Mouse (Mus musculus): ENCODE results near the gene Ilf2.

Ilf2 gene

DNA sequence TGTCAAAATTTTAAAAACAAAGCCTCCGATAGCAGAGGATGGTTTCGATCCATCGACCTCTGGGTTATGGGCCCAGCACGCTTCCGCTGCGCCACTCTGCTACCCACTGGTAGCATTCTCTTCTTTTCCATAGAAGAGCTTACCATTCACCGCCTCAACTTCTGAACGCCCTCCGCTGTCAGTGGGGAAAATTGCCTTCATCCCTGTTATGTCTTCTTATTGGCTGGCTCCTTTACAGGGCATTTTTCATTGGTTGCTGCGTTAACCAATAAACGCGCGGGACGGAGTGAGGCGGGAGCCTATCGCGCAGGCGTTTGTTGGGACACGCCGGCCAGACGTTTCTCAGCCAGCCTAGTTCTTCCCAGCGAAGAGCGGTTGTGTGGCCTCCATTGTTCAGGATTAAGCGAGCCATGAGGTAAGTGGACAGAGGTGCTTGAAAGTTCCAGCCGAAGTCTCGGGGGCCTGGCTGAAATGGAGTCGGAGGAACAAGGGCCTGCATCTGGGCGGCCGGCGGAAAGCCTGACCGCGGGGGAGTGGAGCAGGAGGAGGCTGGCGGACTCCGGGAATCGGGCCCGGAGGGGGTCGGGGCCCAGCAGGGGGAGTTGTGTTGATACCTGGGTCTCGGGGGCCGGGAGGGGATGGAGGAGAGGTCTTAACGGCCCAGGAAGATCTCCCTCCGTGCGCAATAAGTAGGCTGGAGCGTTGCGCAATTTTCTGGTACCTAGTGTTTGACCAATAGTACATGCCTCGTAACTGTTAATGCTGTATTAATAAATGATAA is at the start of gene Ilf2:
TSS of gene Ilf2 (plus strand) at position 296 of the 781 bp plus-strand sequence.
- DNase-seq (ENCODE audit: low spot score) = peak; percentile 86

DNA sequence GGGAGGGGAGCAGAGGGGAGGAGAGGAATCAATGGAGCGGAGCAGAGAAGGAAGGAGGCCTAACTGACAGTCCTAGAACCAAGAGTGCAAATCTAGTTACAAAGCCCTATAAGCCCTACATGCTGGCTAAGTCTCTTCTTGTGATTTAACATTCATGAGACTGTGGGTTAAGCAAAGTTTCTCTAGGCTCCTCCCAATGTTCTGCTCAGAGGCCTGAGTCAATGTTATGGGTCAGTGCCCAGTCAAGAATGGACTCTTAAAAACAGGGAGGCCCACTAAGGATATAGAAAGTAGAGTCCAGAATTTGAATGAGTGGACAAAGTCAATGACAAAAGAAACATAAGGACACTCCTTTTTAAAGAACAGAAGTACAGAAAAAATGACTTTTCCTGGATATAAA is 48.4 kb upstream of the Ilf2 start:
- no peak for DNase-seq (ENCODE audit: low spot score)

DNA sequence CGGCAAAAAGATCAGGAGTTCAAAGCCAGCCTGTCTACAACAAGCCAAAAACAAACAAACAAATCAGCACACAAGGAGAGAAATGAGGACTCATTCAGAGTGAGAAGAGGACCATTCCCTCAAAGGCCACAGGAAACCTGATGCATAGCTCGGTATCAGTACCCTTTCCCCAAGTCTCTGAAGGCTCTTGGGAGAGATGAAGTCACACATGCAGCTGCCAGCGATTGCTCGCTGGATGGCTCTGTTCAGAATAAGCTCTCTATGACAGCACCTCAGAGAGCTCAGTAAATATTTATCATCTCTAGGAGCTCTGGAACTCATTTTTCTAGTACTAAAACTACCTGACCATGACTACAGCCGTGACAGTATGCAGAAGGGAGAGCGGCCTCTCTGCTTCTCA is 47.7 kb upstream of the Ilf2 start:
- DNase-seq (ENCODE audit: low spot score) = no peak

DNA sequence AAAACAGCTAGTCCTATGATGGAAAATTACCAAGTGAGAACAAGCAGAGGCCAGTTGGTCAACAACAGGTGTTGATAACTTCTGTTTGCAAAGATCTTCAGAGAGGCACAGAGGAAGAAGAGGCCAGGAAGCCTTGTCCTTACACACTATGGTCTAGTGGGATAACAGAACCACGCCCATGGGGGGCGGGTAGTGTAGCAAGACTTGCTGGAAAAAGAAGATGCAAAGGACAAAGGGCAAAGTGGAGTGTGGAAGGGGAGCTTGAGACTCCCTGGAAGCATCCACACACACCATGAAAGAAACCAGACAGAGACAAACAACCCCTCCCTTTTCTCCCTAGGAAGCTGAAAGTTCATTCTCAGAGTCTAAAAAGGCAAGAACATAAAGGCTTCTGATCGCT is 46.4 kb upstream of the Ilf2 start:
- no peak for DNase-seq (ENCODE audit: low spot score)

DNA sequence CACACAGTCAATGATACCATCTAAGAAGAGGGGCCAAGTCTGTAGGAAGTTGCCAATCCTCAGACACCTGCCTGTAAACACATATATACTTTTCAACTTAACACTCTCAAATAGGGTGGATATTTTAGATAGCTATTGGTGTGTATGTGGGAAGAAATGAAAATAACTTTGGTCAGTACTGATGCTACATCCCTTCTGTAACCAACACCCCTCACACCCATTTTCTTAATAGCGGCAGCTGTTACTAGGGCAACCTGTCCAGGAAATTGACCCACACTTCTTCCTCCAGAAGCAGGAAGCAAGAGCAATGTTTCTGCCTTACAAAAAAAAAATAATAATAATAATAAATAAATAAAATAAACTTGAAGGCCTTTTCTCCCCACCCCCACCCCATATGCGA is 43.6 kb upstream of the Ilf2 start:
- no peak for DNase-seq (ENCODE audit: low spot score)

DNA sequence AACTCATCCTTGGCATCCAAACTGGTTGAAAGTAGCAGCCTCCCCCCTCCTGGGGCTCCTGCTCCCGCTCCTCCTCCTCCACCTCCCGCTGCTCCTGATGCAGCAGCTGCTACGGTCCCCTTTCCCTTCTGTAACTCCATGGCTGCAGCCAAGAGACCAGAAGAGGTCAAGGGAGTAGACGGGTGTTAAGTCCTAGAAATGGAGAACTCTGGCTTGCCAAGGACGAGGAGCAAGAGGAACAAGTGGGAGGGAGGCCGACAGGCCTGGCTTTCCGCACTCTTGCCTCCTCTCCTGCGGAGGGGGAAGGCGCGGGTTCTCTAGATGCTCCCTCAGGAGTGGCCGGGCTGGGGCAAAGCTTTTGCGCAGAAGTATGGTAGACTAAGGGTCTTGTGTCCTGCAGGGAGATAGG is 43.1 kb upstream of the Ilf2 start:
- peak; percentile 50 for DNase-seq (ENCODE audit: low spot score)

DNA sequence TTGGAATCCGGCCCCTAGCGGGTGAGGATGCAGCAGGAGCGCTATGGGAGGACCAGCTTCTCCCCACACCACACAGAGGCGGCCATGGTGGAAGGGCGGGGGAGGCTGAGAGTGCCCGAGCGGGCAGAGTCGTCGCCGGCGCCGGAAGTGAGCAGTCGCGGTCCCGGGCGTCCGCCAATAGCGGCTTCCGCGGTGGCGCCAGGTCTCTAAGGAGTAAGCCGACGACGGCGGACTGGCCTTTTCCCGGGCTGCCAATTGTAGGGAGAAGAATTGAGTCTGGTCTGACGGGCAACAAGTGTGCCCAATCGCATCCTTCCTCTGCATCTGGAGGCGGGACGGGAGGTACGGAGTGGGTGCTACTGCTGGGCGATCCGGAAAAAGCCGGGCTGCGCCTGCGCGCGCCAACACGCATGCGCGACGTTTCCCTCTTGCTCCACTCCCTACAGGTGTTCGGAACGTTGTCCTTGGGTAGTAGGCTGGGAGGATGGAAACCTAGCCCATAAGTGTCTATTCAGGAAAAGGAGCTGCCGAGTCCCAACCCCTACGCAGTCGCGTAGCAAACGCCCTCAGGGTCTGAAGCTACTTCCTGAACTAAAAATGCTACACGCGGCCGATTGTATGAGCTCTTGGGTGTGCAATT is 42.4 kb upstream of the Ilf2 start, which contains the start of gene Ints3:
TSS of gene Ints3 (minus strand) at position 242 of the 640 bp plus-strand sequence.
- DNase-seq (ENCODE audit: low spot score) = peak; percentile 99

DNA sequence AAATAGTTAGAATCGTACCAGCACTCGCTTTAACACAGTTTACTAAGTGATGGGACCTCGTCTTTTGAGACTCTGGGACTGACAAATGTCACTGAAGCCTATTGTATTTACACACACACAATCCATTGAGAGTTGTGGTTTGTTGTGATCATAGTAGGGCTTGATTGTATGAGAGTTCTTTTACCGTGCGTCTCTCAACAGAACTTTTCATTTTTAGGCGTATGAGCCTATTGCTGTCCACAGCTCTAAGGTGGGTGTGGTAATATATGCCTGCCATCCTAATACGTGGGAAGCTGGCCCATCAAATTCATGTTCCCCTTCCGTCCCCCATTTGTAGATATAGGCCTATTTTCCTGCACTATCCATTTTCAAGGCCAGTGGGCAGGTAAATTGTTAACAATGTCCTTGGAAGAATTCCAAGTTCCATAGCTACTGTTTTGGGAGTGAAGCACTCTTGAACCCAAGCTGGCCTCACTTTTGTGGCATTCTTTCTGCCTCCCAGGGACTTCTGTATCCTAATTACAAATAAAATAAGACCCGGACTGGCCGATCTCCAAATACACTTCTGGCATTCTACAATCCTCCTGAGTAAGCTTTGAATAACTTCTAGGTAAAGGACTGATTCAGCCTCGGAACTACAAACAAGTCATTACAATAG is 41.7 kb upstream of the Ilf2 start:
- DNase-seq (ENCODE audit: low spot score) = no peak

DNA sequence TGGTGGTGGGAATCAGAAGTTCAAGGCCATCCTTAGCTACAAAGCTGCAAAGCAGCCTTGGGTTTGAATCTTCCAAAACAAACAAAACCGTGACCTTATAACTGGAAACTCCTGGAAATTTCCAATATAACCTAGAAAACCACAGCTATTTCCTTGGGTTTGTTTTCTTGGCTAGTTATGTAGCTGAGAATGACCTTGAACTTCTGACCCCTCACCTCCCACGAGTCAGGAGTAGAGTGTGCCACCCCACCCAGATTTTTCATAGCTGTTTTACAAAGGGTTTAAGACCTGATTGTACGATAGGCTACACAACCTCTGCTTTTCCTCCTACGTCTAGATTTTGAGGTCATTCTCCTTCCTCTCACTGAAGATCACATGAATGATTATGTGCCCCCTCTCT is 38.8 kb upstream of the Ilf2 start:
- DNase-seq (ENCODE audit: low spot score) = no peak

DNA sequence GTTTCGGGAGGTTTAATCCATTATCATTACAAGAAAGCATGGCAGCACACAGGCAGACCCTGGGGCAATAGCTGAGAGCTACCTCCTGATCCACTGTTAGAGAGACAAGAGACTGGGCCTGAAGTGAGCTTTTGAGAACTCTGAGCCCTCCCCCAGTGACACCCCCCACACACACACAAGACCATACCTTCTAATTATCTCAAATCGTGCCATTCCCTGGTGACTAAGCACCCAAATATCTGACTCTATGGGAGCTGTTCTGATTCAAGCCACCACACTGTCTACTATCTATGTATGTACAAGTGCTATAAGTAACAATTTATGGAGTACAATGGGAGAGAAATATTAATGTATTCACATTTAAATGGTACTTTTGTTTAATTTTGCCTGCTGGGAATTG is 35.2 kb upstream of the Ilf2 start:
- no peak for DNase-seq (ENCODE audit: low spot score)

DNA sequence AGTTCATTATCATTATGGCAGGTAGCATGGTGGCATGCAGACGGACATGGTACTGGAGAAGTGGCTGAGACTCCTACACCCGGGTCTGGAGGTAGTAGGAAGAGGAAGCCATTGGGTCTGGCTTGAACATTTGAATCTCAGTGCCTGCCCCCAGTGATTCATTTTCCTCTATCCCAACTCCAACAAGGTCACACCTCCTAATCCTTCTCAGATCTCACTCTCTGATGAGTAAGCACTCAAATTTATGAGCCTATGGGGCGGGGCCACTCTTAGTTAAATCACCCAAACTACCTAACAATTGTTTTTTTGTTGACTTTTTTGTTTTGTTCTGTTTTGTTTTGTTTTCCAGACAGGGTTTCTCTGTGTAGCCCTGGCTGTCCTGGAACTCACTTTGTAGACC is 31.9 kb upstream of the Ilf2 start:
- no peak for DNase-seq (ENCODE audit: low spot score)

DNA sequence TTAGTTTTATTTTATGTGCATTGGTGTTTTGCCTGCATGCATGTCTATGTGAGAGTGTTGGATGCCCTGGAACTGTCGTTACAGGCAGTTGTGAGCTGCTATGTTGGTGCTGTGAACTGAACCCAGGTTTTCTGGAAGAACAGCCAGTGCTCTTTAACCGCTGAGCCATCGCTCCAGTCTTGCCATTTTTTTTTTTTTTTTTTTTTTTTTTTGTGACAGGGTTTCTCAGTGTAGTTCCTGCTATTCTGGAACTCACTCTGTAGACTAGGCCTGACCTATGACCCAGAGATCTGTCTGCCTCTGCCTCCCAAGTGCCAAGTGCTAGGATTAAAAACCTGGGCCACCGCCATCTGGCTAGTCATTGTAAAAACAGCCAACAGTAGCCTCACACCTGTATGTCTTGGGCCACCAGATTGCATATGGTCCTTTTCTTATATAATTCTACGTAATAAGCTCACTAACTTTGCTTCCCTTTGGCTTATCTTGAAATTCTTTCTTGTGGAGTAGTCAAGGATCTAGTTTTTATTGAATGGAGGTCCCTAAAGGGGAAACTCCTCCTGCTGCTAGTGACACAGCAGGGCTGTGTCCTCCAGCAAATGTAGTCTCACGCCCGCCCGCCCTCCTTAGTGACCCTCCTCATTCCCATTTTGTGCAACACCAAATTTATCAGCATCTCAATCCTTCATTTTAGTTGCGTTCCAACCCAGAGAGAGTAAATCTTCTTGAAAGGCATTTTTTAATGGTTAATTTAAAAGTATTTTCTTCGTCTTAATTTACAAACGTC is 30.3 kb upstream of the Ilf2 start:
- DNase-seq (ENCODE audit: low spot score) = no peak

DNA sequence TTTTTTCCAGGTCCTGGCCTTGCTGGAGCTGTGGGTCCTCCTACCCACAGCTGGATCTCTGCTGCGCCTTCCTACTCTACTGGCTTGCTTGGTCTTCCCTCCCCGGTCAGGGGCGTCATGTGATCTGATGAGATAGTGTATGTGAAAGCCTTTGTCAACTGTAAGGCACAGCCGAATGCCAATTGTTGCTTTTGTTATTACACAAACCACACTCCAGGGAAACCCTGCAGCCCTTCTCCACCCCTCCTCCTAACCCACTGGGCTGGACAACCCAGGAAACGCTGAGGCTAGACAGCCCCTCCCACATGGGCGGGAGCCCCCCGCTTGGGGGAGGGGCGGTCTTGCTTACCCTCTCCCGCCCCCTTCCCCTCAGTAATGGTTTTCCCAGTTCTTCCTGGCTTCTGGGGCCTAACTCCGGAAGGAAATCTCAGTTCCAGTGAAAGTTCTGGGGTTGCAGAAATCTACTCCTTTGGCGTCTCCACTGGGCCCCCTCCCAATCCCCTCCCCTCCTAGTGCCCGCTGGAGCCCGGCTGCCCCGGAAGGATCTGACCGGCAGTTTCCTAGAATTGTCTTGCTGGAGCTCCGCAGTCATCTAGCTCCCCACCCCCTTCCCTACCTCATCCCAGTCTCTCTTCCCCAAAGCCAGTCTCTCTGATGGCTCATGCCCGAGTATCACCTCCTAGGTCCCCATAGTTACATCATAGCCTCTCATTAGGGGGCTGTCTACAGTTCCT is 29.4 kb upstream of the Ilf2 start:
- DNase-seq (ENCODE audit: low spot score) = peak; percentile 64

DNA sequence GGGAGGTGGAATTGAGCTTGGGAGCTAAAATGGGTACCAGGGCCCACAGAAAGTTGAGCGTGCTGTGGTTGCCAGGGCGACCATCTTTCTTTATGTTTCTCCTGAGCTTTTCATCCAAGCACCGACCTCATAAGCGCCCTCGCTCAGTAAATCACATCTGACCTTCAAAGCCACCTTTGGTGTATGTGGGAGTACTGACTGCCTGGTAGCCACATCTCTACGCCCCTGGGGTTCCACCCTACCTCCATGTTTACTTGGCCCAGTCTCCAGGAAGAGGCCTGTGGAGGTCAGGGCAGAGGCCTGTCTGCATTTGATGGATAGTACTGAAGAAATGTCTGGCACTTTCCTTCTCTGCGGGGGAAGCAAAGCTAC is 28.8 kb upstream of the Ilf2 start:
- no peak for DNase-seq (ENCODE audit: low spot score)

DNA sequence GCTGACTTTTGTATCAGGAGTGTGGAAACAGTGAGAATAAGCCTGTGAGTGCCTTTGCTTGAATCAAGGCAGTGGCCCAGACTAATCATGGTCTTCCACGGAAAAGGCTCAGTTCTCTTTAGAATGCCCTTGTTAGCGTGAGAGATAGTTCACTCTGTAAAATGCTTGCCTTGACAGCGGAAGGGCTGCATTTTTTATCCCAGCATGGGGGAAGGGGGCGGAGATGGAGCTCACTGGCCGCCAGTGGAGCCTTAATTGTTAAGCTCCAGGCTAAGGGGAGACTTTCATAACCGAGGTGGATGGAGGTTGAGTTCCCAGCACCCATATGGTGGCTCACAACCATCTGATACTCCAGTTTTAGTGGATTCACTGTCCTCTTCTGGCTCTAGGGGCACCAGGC is 27.3 kb upstream of the Ilf2 start:
- no peak for DNase-seq (ENCODE audit: low spot score)

DNA sequence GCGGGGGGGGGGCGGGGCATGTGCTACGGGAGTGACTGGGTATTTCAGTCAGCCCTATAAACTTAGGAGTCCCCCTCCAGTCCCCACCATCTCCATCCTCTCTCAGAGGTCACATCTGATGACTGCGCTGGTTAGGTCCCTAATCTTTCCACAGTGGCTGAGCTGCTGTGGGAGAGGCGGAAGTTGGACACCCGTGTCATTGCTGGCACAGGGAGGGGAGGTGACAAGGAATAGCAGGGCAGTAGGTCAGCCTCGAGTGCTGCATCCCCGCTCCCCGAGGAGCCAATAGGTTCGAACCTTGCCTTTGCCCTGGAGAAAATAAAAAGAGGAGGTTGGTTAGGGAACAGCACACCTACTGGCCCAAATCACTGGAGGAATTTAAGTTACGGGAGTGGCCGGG is 25.1 kb upstream of the Ilf2 start:
- DNase-seq (ENCODE audit: low spot score) = no peak

DNA sequence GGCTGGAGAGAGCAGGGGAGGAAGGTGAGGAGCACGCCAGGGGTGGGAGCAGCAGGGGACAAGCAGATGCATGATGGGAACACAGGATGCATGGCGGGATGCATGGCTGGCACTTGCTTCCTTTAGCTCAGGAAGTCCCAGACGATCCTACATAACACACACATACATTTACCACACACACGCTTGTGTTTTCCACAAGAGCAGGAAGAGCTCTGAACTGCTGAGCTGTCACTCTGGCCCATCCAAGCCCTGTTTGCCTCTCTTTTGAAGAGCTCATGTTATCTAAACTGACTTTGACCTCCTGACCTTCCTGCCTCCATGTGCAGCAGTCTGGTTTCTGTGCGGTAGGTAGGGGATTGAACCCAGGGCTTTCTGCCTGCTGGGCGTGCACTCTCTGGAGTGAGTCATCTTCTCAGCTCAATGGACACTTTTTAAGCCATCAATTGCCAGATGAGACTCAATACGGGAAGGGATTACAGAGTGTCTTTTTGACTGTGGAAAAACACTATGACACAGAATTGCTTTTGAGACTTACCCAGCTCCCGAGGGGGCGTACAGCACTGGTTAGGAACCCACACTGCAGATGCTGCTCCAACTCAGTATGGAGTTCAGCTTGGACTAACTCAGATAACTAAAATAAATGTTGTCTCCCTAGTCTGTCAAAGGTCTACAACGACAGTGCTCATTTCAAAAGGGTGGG is 24.4 kb upstream of the Ilf2 start:
- DNase-seq (ENCODE audit: low spot score) = no peak

DNA sequence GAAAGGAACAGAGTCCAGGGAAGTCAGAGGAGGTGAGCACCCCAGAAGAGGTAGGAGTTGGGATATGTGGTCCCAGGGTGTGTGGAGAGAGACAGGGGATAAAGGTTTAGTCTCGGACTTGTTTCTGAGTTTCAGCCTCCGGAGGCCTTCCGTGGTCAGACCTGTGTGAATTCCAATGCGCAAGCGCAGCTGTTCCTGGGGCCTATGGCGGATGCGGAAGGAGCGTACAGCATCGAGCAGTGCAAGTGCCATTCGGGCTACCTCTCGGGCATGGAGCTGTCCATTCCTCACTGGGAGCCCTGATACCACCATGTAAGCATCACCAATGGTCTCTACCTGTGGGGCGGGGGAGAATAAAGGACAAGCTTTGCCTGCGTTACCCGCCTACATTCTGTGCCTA is 21.0 kb upstream of the Ilf2 start:
- DNase-seq (ENCODE audit: low spot score) = no peak

DNA sequence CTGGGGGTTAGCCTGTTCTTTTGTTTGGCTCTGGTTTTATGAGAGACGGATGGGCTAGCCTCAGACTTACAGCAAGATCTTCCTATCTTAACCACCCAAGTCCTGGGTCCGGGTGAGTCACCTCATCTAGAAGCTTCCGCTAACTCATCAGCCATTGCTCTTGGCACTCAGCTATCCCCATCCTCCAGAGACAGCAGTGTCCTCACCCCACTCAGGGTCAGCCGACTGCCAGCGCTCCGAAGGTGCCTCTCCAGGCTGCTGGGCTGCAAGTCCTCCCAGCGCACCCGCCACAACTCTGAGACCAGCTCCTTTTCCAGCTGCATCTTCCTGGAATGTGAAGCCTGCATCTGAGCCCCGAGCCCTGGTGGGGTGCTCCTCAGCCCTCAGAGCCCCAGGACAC is 16.2 kb upstream of the Ilf2 start:
- DNase-seq (ENCODE audit: low spot score) = no peak

DNA sequence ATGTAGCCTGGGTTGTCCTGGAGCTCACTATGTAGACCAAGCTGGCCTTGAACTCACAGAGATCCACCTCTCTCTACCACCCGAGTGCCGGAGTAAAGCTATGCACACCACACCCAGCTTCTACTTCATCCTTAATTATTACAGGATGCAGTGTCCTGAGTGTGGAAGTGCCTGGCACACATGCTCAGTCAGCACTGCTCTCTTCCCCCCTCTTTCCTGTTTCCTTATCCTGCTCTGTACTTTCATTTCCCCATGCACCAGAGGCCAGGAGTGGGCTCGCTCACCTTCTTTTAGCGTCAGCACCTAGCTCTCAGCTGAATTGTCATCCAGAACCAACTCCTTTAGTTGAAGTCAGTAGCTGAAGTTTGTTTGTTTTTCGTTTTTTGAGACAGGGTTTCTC is 15.6 kb upstream of the Ilf2 start:
- DNase-seq (ENCODE audit: low spot score) = no peak

DNA sequence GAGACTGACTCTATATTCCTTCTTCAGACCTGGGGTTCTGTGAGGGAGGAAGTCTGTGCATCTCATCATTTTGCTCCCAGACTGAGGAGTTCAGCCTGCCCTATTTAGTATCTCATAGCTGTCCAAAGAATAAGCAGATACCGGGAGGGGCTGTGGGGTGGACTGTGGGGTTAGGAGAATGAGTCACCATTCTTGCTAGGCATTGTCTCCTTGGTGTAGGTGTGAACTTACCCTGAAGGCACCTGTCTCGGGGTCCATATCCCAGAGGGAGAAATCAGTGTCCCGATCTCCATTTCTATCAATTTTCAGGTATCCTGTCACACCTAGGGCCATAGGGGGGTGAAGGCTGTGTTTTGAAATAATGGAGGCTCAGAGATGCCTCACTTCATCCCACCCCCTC is 14.0 kb upstream of the Ilf2 start:
- DNase-seq (ENCODE audit: low spot score) = no peak

Data from urinary bladder, postnatal 25 days (tissue).